Mouse (Mus musculus) B cell, adult 2 months (primary cell): ENCODE data around the gene Tex9.
A peak's percentile ranks its signal among the peaks of the same experiment; 100 is the strongest.

ENCODE experiments used
- DNase-seq, 2 experiments: peaks; one replicate each; pipeline ENCODE4 v3.0.0; 2022

Gene Tex9

GRCm38 (mm10) chr9:72492194-72492565 is at the start of gene Tex9:
TSS of gene Tex9 (minus strand) at chr9:72492212.
- no peak for DNase-seq

GRCm38 (mm10) chr9:72537086-72537485 is 45.1 kb upstream of the Tex9 start:
- no peak for DNase-seq

GRCm38 (mm10) chr9:72535394-72535793 is 43.4 kb upstream of the Tex9 start:
- no peak for DNase-seq

GRCm38 (mm10) chr9:72534985-72535384 is 43.0 kb upstream of the Tex9 start:
- no peak for DNase-seq

- DNase-seq, result no peak
These were observed 41.0 kb upstream of the Tex9 start for GRCm38 (mm10) chr9:72533089-72533415.

- peak; percentile 61 to 64 for DNase-seq
These were observed 40.5 kb upstream of the Tex9 start for GRCm38 (mm10) chr9:72532381-72533088.

- peak; percentile 77 to 81 for DNase-seq
These were observed 40.0 kb upstream of the Tex9 start, which contains the start of gene Rfx7 for GRCm38 (mm10) chr9:72531996-72532380. TSS of gene Rfx7 (plus strand) at chr9:72532240.

- peak; percentile 89 to 91 for DNase-seq
These were observed 39.4 kb upstream of the Tex9 start for GRCm38 (mm10) chr9:72531291-72531995.

- DNase-seq, result no peak
These were observed 38.8 kb upstream of the Tex9 start for GRCm38 (mm10) chr9:72530824-72531223.

GRCm38 (mm10) chr9:72530237-72530636 is 38.2 kb upstream of the Tex9 start:
- peak; percentile 92 to 93 for DNase-seq

GRCm38 (mm10) chr9:72526091-72526490 is 34.1 kb upstream of the Tex9 start:
- DNase-seq, result no peak

- no peak for DNase-seq
These were observed 28.8 kb upstream of the Tex9 start for GRCm38 (mm10) chr9:72520849-72521248.

- DNase-seq, result no peak
These were observed 27.2 kb upstream of the Tex9 start for GRCm38 (mm10) chr9:72519246-72519645.

- DNase-seq, result no peak
These were observed 23.4 kb upstream of the Tex9 start for GRCm38 (mm10) chr9:72515366-72515765.

- DNase-seq, result no peak
These were observed 20.4 kb upstream of the Tex9 start for GRCm38 (mm10) chr9:72512229-72512981.

GRCm38 (mm10) chr9:72497171-72497570 is 5.2 kb upstream of the Tex9 start:
- DNase-seq, result no peak

GRCm38 (mm10) chr9:72496691-72497090 is 4.7 kb upstream of the Tex9 start:
- no peak for DNase-seq

- no peak for DNase-seq
These were observed 2.1 kb upstream of the Tex9 start for GRCm38 (mm10) chr9:72493984-72494685.

GRCm38 (mm10) chr9:72493465-72493864 is 1.5 kb upstream of the Tex9 start:
- peak; percentile 46 to 55 for DNase-seq

- peak; percentile 95 for DNase-seq
These were observed 336 bp downstream of the Tex9 start for GRCm38 (mm10) chr9:72491559-72492193.

- DNase-seq, result no peak
These were observed 2.9 kb downstream of the Tex9 start for GRCm38 (mm10) chr9:72489131-72489530.

GRCm38 (mm10) chr9:72488523-72488922 is 3.5 kb downstream of the Tex9 start:
- no peak for DNase-seq

GRCm38 (mm10) chr9:72479276-72479675 is 12.7 kb downstream of the Tex9 start:
- no peak for DNase-seq
